Mouse (Mus musculus) cortical plate, adult 2 months (tissue): ENCODE measurements at regions not wholly inside any gene's neighbourhood (a gene's known extent, or its start where the extent isn't known, plus 50 kb on each side); places are given as distances from the start of the nearest gene placed in this dataset.

Source experiments
- CTCF ChIP-seq: fragments of 200-500 bp; IDR thresholded peaks from 2 replicates; pipeline ENCODE4 v1.5.1; 2011; ENCODE audit warnings: mild to moderate bottlenecking, control low read depth, low read length; ENCODE audit not compliant: insufficient read depth; ENCODE audit errors: extremely low read depth
- POLR2A ChIP-seq: fragments of 200-500 bp; IDR thresholded peaks from 2 replicates; pipeline ENCODE4 v1.6.1; 2011; ENCODE audit warnings: mild to moderate bottlenecking, low read length, control low read depth; ENCODE audit not compliant: insufficient read depth; ENCODE audit errors: extremely low read depth

- TF ChIP-seq POLR2A (no peak), CTCF (no peak)
Observed at GRCm38 (mm10) chr16:93448124-93448523, 155.7 kb downstream of the Setd4 start.
